In genomic region chr4:155171961-155172533, GRCm38 (mm10) we compare ENCODE assay signal across 8 mouse cellular contexts. TPM values are rescaled to one million over a fixed set of nuclear protein-coding genes. Genes with fewer than 3 reads are reported as not detected.
DNase-seq lines count a peak whose midpoint lies in the region; ATAC-seq and TF ChIP-seq lines count a peak whose summit lies in the region.

No protein-coding gene starts in this region.

- no peak overlapping the region for H3K9ac ChIP-seq in lung, postnatal 0 days (replicated peaks; ENCODE audit: low read depth)
- no peak overlapping the region; the same call in 1 of the 2 replicates for H3K9ac ChIP-seq in hindbrain, embryonic 11.5 days (ENCODE audit: low read depth, low read length)

- H3K4me3 ChIP-seq in lung, postnatal 0 days (ENCODE audit: low read depth, low read length): no peak overlapping the region
- H3K4me3 ChIP-seq in hindbrain, embryonic 11.5 days (ENCODE audit: low read depth, low read length): no peak overlapping the region

- no peaks in the 10 kb centered on the region for H3K36me3 ChIP-seq in lung, postnatal 0 days (ENCODE audit: insufficient read depth, low read length)
- no peaks in the 10 kb centered on the region for H3K36me3 ChIP-seq in hindbrain, embryonic 11.5 days (ENCODE audit: control insufficient read depth, insufficient read depth, low read length)

- 65% methylated on average over 5 of the region's 5 CpGs for WGBS in lung, postnatal 0 days
- WGBS in hindbrain, embryonic 11.5 days: 72% methylated on average over 5 of the region's 5 CpGs

- peaks cover 62% of the 10 kb centered on the region for H3K4me1 ChIP-seq in lung, postnatal 0 days (ENCODE audit: insufficient read depth, low read depth, low read length)
- peaks cover 41% of the 10 kb centered on the region for H3K4me1 ChIP-seq in hindbrain, embryonic 11.5 days (replicated peaks; ENCODE audit: control insufficient read depth, insufficient read depth, low read length)

- no peak for DNase-seq in frontal cortex, postnatal 25 days (ENCODE audit: low spot score in 2 of 2)
- DNase-seq in lung, postnatal 0 days (ENCODE audit: low spot score): no peak
- no peak for DNase-seq in lung, postnatal 36 days
- DNase-seq in hindbrain, embryonic 11.5 days (ENCODE audit: low spot score): no peak
- DNase-seq in right cerebral cortex, adult 2 months (ENCODE audit: low spot score in 2 of 2): peak; percentile 61 to 71
- no peak for DNase-seq in cerebellum, adult 8-10 months
- DNase-seq in ovary, postnatal 36 days (ENCODE audit: low spot score): no peak

- H3K9me3 ChIP-seq in lung, postnatal 0 days (ENCODE audit: low read length): no peaks in the 10 kb centered on the region
- H3K9me3 ChIP-seq in hindbrain, embryonic 11.5 days (ENCODE audit: control insufficient read depth, low read length): no peaks in the 10 kb centered on the region

- H3K27ac ChIP-seq in lung, postnatal 0 days (ENCODE audit: low read length): peak overlapping the region; percentile 95
- peak overlapping the region; percentile 96; the same call in 1 of the 2 replicates for H3K27ac ChIP-seq in hindbrain, embryonic 11.5 days (ENCODE audit: low read depth, low read length)

- no peak overlapping the region for H3K4me2 ChIP-seq in lung, postnatal 0 days (replicated peaks; ENCODE audit: low read depth, low read length)
- no peak overlapping the region for H3K4me2 ChIP-seq in hindbrain, embryonic 11.5 days (replicated peaks; ENCODE audit: low read depth, low read length)

- no peaks in the 10 kb centered on the region for H3K27me3 ChIP-seq in lung, postnatal 0 days (replicated peaks; ENCODE audit: insufficient read depth, low read length)
- H3K27me3 ChIP-seq in hindbrain, embryonic 11.5 days (ENCODE audit: control insufficient read depth, insufficient read depth, low read length): no peaks in the 10 kb centered on the region

- no peak for TF ChIP-seq EP300 in lung, postnatal 0 days (IDR thresholded peaks at IDR 0.05)

- ATAC-seq in frontal cortex, adult (ENCODE audit: low TSS enrichment): peak; percentile 48
- ATAC-seq in lung, postnatal 0 days: no peak
- ATAC-seq in hindbrain, embryonic 11.5 days (ENCODE audit: low FRiP score): no peak

- TF ChIP-seq CTCF in lung, postnatal 0 days (IDR thresholded peaks at IDR 0.05): peak; percentile 7; the same call in 1 of the 2 replicates

RNA-seq across cellular contexts. Expression of gene Ski, which starts 50.3 kb away (rescaled TPM):
- 22.6 and 23.2 TPM in 2 replicates for polyA plus RNA-seq in lung, postnatal 0 days (2015; fragmentation: Nextera tagmentation; extraction: Ambion mirVana)
- 13.4 and 21.0 TPM in 2 replicates for polyA plus RNA-seq in hindbrain, embryonic 11.5 days (2014; fragmentation: Nextera tagmentation; extraction: Ambion mirVana)

Comparison
In these comparisons a context has a peak if more than half of its experiments do, and no peak if none do; other contexts are left out.
1. DNase-seq: peak in right cerebral cortex, adult 2 months (2 of 2); none in frontal cortex, postnatal 25 days (0 of 2), lung, postnatal 0 days (single experiment), lung, postnatal 36 days (single experiment), hindbrain, embryonic 11.5 days (single experiment), cerebellum, adult 8-10 months (single experiment) and ovary, postnatal 36 days (single experiment).